Mouse (Mus musculus) gastrocnemius, postnatal 4 days (tissue): Measurements from ENCODE around the gene Prc1. TPM values are rescaled to one million over a fixed set of nuclear protein-coding genes. Genes with fewer than 3 reads are reported as not detected.

Source experiments
- DNase-seq, 2 experiments: peaks; one replicate each; pipeline ENCODE4 v3.0.0; 2021 to 2022; ENCODE audit warnings: low spot score in 2 of 2, mixed read lengths in 2 of 2
- total RNA-seq, 2 experiments: library from RNA; stranded (reverse); gene quantifications; 2 replicates each; pipeline ENCODE4 v1.2.3; 2021

The Prc1 gene
- total RNA-seq, 2 experiments from 2014 or later = 40.0 to 41.4 TPM

DNA sequence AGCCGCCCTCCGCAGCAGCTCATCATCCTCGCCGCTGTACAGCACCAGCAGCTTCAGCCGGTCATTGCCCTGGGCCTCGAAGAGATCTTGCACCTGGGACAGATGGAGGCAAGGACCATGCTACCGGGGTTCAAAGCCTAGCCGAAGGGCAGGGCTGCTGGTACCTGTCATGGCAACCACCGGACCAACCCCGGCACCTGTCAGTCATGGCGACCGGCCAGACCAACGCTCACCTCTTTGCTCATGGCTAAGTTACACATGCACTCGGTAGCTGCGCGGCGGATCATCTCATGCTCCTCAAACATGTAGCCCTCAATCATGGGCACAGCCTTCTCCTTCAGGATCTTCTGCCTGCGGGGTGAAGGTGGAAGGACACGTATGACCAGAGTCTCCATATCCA, 31.8 kb downstream of the Prc1 start:
- DNase-seq = peak in 1 of 2 experiments; percentile 10

DNA sequence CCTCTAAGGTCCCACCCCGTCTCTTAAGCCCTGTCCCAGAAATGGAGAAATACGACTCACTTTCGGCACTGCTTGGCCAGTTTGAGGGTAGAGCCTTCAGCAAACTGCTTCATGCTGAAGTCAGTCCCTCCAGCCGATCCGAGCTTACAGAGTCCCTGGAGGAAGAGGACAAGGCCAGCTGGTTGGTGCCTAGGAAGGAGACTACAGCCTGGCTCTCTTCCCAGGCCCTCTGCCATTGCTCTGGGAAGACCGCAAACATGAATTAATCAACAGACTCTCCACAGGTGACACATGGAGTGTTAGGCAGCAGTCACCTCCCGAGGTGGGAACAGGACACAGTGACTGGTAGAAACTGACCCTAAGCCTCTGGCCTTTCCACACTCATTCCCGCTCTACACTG, 36.0 kb downstream of the Prc1 start:
- no peak for DNase-seq

DNA sequence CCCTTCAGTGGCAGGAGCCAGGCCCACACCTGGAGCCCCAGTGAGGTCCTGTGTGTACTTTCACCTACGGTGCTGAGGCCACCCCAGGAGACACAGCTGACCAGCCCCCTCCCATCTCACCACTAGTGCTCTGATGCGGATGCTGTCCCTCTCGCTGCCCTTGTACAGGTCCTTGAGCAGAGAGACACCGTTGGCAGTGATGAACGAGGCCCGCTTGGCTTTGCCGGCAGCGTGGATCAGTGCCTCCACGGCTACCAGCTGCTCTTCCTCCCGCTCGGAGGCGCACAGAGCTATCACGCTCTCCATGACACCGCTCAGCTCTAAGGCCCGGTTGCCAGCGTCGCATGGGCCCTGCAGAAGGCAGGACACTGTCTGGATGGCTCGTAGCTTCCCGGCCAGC, 37.2 kb downstream of the Prc1 start:
- no peak for DNase-seq

DNA sequence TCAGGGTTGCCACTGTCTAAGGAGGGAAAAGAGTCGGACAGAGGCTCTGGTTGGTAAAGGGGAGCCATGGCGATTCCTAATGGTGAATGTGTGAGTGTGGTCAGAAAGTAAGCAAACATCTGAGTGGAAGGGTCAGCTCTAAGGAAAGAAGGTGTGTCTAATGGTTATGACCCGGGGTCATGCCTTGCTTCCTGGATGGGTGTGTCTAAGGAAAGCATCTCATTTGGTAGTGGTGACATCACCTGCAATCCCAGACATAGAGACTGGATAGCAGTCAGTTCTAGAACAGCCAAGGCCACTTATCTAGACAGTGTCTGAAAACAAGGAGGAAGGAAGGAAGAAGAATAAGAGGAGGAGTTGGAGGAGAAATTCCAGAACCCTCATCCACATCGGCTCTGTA, 40.6 kb downstream of the Prc1 start:
- no peak for DNase-seq

DNA sequence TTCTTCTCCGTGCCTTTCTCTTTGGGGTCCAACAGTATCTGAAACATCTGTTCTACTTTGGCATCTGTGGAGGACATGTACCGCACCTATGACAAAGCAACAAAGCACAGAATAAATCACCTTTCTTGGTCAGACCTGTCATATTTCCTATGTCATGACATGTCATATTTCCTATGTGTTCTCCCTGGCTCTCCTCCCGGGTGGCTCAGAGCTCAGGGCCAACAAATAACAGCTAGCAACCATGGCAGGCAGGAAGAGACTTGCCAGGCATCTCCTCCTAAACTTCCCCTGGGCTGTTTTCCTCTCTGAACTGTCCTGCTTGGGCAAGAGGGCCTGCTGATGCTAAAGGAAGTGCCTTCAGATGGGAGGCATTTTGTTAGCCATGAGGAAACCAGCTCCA, 42.7 kb downstream of the Prc1 start:
- DNase-seq = no peak

DNA sequence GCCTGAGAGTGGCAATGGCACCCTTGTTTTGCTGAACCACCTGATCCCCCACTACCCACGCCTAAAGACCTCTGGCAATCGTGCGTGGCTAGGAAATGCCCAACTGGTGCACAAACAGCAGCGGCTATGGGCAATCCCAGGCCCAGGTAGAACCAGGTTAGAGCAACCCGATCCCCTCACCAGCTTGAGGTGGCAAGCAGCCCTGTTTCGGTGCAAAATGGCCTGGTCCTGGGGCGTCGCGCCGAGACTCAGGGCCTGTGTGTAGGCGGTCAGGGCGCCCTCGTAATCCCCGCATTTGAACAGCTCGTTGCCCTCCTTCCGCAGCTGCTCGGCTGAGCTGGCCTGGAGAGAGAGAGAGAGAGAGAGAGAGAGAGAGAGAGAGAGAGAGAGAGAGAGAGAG, 45.1 kb downstream of the Prc1 start:
- no peak for DNase-seq

DNA sequence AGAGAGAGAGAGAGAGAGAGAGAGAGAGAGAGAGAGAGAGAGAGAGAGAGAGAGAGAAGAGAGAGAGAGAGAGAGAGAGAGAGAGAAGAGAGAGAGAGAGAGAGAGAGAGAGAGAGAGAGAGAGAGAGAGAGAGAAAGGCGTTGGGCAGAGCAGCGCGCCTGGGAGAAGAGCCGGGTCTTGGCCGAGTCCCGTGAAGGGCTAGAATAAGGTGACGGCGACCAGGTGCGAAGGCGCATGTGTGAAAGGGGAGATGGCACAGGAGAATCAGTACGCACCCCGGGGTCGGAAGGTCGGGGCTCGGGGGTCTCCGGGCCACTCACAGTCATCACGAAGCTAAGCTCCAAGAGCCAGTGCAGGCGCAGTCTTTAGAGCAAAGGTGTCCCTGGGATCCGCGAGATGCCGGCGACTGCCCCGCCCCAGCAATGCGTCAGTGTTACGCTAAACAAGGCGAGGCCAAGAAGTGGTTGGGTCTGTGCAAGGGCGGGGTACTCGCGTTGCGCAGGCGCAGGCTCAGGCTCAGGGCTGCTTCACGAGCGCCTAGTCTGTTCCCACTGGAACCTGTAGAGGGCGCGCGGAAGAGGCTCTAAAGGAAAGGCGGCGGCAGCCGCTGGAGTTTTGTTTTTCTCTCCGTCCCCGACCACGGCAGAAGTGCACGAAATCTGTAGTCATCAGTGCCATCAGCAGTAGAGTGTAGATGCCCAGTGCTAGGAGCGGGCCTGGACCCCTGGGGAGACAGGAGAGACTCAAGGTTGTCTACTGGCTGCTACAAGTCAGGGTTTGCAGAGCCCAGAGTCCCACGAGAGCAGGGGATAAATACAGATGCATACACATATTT, 45.8 kb downstream of the Prc1 start:
- DNase-seq = peak; percentile 93 to 98

DNA sequence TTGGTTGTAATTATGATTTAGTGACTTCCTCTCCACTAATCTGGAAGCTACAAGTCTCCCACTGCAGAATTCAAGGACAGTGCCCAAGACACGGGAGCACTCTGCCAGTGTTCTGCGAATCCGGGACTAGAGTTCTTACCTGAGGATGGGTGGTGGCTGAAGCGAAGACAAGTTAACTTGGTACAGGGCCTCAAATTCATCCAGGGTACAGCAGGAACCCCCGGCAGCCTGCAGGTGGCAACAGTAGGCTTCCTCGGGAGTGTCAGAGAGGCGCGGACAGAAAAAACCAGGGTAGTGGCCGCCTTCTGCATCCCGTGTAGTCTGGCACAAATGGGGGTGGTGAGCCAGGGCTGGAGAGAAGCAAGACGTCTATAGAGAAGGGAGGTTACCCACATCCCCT, 46.5 kb downstream of the Prc1 start, which contains the start of gene Unc45a:
Unc45a (minus strand) TSS at position 213 of the 400 bp plus-strand sequence.
- peak in 1 of 2 experiments; percentile 67 for DNase-seq

DNA sequence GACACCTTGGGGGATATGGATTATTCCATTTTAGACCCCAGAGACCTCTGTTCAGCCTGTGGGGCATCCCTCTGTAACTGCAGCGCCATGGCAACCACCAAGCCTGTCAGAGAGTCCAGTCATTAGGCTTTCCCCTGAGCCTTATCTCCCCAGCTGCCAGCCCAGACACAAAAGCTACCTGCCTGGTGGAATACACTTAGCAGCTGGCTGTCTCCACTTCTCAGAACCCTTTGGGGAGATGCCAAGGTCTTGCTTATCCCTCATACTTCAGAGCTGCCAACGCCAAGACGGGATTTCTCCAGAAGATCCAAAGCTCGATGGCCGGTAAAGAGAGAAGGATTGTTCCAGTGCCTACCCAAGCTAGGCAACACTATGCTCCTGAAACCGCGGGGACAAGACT, 47.5 kb downstream of the Prc1 start:
- DNase-seq = no peak

DNA sequence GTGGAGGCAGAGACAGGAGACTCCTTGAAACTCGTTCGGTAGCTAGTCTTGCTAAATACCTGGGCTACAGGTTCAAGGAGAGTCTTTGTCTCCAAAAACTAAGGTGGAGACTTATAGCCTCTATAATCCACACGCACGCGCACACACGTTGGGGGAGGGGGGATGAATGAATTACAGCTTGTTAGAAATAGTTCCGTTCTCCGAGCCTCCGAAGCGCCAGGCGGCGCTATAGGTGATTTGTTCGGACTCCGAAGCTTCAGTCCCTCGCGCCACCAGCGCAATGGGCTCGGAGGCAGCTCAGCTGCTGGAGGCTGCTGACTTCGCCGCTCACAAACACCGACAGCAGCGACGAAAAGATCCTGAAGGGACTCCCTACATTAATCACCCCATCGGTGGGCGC, 48.6 kb downstream of the Prc1 start, which contains the start of gene Hddc3:
Hddc3 (plus strand) TSS at position 247 of the 400 bp plus-strand sequence.
- peak; percentile 88 to 97 for DNase-seq

DNA sequence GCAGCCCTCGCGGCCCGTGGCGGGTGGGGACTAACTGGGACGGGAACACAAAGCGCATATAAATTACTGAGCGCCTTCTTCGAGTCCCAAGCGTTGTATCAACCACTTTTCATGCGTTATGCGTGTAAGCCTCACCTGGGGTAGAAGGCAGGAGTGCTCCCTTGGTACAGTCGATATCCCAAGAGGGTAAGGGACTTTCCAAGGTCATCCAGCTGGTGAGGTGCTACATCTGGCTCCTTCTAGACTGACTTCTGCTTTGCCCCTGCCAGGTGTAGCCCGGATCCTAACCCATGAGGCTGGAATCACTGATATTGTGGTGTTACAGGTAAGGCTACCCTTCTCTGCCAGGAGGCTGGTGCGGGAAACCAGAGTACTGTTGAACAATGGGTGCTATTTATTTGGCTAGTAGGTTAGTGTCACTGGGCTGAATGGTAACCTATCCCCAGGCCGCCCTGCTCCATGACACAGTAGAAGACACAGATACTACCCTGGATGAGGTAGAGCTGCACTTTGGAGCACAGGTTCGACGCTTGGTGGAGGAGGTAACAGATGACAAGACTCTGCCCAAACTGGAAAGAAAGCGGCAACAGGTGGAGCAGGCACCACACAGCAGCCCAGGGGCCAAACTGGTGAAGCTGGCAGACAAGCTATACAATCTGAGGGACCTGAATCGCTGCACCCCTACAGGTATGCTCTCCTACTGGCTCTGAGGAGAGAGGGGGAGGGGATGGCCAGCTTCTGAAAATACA, 49.2 kb downstream of the Prc1 start:
- no peak for DNase-seq

DNA sequence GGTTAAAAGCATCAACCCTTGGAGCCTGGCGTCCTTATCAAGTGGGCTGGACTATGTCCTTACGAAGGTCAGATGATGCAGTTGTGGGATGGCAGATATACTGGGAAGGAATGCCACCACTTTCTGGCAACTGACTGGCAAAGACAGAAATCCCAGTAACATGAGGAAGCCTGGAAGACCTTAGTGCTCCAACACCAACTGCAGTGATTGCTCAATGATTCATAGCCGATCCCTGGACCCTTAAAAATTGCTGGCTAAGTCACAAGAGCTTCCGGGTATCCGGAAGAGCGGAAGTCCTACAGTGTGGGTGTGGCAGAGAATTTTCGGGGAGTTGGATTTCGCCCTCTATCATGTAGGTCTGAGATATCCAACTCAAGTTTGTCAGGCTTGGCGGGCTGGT, 51.9 kb downstream of the Prc1 start:
- DNase-seq = no peak

DNA sequence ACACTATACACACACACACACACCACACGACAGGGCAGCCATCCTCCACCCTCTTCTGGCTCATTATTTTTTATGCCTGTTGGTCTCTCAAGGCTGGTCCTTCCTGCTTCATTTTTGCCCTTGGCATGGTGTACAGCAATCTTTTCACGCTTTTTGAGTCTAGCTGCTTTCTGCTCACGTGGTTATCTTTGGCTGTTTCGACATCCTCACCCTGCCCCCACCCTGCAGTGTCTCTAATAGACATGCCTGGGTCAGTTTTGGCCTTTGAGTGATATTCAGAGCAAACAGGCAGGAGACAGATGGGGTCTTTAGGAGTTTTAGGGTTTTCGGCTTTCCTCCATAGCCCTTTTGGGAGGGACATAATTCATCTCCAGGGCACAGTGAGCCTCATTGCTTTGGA, 52.6 kb downstream of the Prc1 start:
- no peak for DNase-seq

DNA sequence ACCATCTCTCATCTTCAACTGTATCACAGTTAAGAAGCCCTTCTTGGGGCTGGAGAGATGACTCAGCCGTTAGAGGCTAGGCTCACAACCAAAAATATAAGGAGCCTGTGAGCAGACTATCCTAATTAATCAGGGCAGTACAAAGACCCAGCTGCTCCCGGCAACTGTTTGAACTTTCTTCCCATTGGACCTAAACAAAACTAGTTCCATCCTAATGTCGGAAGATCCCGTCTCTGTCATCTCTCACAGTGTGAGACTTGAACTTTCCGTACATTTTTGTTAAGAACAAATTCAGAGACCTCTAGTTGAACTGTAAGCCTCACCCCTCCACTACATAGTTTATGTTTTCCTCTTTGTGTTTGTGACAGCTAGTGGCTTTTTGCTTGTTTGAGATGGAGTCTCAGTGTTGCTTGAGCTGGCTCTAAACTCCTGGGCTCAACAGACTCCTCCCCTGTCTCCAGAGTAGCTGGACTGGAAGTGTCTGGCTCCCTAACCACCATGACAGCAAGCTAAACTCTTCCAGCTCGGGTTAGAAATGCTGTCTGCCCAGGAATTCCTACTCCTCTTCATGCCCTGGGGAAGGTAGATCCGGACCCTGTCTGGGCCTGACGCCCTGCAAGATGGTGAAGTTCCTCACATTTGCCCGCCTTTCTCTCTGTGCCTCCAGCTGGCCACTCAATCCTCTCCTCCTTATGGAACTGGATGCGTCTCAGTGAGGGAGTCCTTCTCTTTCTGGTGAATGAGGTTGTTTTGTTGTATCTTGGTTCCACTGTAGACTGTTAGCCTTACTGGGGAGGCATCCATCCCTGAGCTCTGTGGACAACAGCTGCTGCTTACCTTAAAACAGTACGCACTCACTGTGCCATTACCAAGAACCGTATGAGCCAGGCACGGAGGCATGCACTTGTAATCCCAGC, 53.7 kb downstream of the Prc1 start:
- DNase-seq = no peak

DNA sequence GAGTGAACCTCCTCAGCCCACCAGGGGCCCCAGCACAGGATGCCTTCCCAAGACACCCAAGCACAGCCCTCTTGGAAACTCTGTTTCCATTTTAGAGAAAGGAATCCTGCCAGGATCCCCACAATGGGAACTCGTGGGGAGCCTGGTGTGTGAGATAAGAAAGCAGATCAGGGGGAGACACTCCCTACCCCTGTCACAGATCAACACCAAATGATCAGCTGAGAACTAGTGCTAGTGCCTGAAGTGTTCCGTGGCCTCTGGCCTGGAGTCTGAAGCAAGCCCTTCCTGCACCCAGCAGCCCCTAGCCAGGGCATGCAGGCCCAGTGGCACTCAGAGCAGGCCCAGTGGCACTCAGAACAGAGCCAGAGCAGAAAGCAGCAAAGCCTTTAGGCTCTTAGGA, 56.6 kb downstream of the Prc1 start:
- DNase-seq = no peak

DNA sequence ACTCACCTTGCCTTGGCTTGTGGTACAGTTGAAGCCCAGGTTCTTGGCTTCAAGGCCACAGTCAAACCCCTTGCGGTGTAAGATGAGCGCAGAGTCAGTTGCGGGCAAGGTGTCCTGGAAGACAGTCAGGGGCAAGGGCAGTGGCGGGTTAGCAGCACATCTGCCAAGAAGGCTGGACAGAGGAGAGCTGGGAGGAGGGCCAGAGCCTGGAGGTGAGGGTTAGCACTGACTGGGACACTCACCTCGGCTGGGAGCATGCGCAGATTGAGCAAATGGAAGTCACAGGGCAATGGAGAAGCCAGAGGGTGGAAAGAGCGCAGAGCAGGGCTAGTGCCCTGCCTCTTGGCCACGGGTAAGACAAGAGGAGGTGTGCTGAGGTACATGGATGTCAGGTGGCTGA, 58.7 kb downstream of the Prc1 start:
- no peak for DNase-seq

DNA sequence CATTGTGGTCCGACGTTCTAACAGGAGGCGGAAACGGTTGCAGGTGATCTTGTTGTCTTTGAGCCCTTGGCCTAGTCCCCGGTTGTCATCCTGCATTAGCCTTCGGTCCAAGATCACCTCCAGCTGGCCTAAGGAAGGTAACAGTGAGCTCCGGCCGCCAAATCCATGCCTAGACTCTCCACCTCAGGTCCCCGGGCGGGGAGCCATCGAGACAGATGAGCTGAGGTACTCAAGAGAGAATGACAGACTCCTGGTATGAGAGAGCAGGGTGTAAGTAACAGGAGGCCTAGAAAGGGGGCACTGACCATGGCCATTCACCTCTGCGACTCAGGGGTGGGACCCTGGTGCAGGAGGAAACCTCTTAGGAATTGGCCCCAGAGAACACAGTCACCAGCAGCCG, 62.1 kb downstream of the Prc1 start:
- DNase-seq = no peak

DNA sequence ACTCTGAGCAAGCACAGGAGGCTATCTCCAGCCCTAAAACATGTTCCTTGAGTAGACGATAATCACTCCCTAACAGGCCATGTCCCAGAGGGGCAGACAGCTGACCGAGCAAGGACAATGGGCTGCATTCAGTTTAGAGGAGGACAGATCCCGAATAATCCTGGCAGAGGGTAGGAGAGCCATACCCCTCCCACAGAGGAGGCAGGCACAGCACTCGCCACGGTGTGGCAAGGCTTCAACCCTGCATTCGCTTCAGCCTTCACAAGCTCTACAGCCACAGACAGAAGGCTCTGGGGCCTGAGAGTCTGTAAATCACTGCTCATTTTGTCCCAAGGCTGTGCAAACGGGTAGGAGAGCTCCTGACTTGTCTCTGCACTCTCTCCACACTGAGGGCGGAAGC, 62.9 kb downstream of the Prc1 start:
- no peak for DNase-seq

DNA sequence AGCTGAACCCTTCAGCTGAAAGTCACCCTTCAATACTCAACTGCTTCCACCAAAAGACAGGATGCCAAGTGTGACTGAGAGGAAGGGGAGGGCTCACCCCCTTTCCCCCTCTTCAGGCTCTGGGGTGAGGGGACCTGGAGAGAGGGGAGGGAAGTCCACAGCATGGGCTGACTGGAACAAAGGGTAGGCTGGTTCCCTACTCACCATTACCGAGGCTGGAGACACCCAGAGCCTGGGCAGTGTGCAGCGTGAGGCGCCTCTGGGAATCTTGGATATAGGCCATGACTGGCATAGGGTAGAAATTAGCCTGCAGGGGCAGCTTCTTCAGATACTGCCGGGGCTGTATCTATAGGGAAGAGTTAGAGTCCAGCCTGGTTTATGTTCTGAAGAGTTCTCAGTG, 63.8 kb downstream of the Prc1 start:
- DNase-seq = no peak

DNA sequence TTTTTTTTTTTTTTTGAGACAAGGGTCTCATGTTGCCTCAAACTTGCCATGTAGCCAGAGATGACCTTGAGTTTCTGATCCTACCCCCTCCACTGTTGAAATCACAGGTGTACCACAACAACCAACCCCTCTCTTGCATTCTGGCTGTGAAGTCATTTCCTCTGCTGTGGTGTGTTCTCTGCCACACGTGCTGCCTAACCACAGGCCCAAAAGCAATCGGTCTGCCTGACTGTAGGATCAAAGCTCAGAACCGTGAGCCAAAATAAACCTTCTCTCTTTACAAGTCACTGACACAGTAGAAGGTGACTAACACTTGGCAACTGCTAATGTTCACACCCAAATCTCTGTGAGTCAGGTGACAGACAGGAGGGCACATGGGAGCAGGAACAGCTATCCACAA, 66.2 kb downstream of the Prc1 start:
- DNase-seq = no peak

DNA sequence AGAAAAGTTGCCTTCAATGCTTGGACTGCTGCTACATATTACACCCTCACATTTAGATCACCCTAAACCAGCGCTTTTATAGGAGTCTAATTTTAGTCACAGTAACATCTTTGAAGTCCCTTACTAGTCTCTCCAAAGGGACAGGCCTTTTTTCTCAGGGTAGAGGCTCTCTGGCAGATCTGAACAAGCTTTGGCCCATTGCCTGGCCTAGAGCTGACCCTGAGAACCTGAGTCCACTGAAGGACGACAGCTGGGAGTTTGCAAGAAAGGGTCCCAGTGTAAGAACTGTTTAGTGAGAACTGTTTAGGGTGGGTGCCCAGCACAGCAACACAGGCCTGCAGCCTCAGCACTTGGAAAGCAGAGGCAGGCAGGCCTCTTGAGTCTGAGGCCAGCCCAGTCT, 71.5 kb downstream of the Prc1 start:
- DNase-seq = no peak
